Mouse (Mus musculus) myocyte (in vitro differentiated cells): ENCODE results near the gene Hoga1. TPM values are rescaled to one million over a fixed set of nuclear protein-coding genes. Genes with fewer than 3 reads are reported as not detected.

Experiments used
- H3K27me3 ChIP-seq: one replicate; pipeline ENCODE4 v1.6.1; 2011; ENCODE audit not compliant: control insufficient read depth, insufficient read depth, insufficient read length
- H3K36me3 ChIP-seq: one replicate; pipeline ENCODE4 v1.6.1; 2011; ENCODE audit not compliant: control insufficient read depth, insufficient read depth
- H3K4me2 ChIP-seq: one replicate; pipeline ENCODE4 v1.6.1; 2011; ENCODE audit warnings: low read depth, control low read depth
- H3K4me3 ChIP-seq: one replicate; pipeline ENCODE4 v1.5.1; 2011; ENCODE audit warnings: mild to moderate bottlenecking, control low read depth, moderate library complexity
- H3K79me2 ChIP-seq: one replicate; pipeline ENCODE4 v1.6.1; 2011; ENCODE audit not compliant: control insufficient read depth, insufficient read depth
- H3ac ChIP-seq: one replicate; pipeline ENCODE4 v1.6.1; 2011; ENCODE audit not compliant: control insufficient read depth, insufficient read length
- CEBPB ChIP-seq: IDR thresholded peaks from 2 replicates; pipeline ENCODE4 v1.6.1; 2011; ENCODE audit warnings: mild to moderate bottlenecking, moderate library complexity; ENCODE audit not compliant: poor library complexity, insufficient read depth, severe bottlenecking
- E2F4 ChIP-seq: IDR thresholded peaks from one replicate; pipeline ENCODE4 v1.6.1; 2011; ENCODE audit warnings: mild to moderate bottlenecking, control low read depth, moderate library complexity; ENCODE audit not compliant: insufficient read depth
- MAX ChIP-seq: IDR thresholded peaks from one replicate; pipeline ENCODE4 v1.6.1; 2011; ENCODE audit warnings: low read depth, mild to moderate bottlenecking, control low read depth
- MYOD1 ChIP-seq, 3 experiments: IDR thresholded peaks; one replicate each; pipeline ENCODE4 v1.6.1; 2011; ENCODE audit warnings: control low read depth in 2 of 3, low read depth in 2 of 3, mild to moderate bottlenecking in 2 of 3, moderate library complexity in 1 of 3; ENCODE audit not compliant: insufficient read length in 2 of 3, control insufficient read depth in 1 of 3
- MYOG ChIP-seq, 3 experiments: IDR thresholded peaks; one replicate each; pipeline ENCODE4 v1.6.1; 2011; ENCODE audit warnings: control low read depth in 2 of 3, low read depth in 2 of 3, mild to moderate bottlenecking in 2 of 3; ENCODE audit not compliant: insufficient read length in 2 of 3, control insufficient read depth in 1 of 3, insufficient read depth in 1 of 3
- POLR2A ChIP-seq: IDR thresholded peaks from one replicate; pipeline ENCODE4 v1.6.1; 2011; ENCODE audit warnings: low read depth, mild to moderate bottlenecking, control low read depth, moderate library complexity; ENCODE audit not compliant: insufficient read length
- POLR2AphosphoS2 ChIP-seq: IDR thresholded peaks from one replicate; pipeline ENCODE4 v1.6.1; 2011; ENCODE audit warnings: low read depth, control low read depth; ENCODE audit not compliant: insufficient read length
- REST ChIP-seq: IDR thresholded peaks from one replicate; pipeline ENCODE4 v1.6.1; 2011; ENCODE audit warnings: mild to moderate bottlenecking, control low read depth, moderate library complexity; ENCODE audit not compliant: insufficient read depth, insufficient read length
- SRF ChIP-seq: IDR thresholded peaks from one replicate; pipeline ENCODE4 v1.6.1; 2011; ENCODE audit warnings: low read depth; ENCODE audit not compliant: control insufficient read depth, insufficient read length
- TCF12 ChIP-seq: IDR thresholded peaks from one replicate; pipeline ENCODE4 v1.6.1; 2011; ENCODE audit warnings: mild to moderate bottlenecking, control low read depth; ENCODE audit not compliant: poor library complexity, insufficient read depth, severe bottlenecking
- TCF3 ChIP-seq: IDR thresholded peaks from one replicate; pipeline ENCODE4 v1.6.1; 2011; ENCODE audit warnings: low read depth, control low read depth; ENCODE audit not compliant: insufficient read length
- USF1 ChIP-seq: IDR thresholded peaks from one replicate; pipeline ENCODE4 v1.6.1; 2011; ENCODE audit warnings: low read depth, mild to moderate bottlenecking, control low read depth, moderate library complexity
- polyA plus RNA-seq: library from polyadenylated mRNA; unstranded; fragments of >200 nt; fragmentation: generic; extraction: Trizol; gene quantifications from one replicate; pipeline ENCODE4 v1.2.1, GENCODE M21; 2012; ENCODE audit warnings: missing spikeins

The Hoga1 gene
- polyA plus RNA-seq, 1 experiment: 2.4 TPM

- TF ChIP-seq POLR2AphosphoS2: peak; percentile 16
- no peak for TF ChIP-seq MAX
- TF ChIP-seq SRF: no peak
- Histone ChIP-seq H3K79me2 (no peaks in the 10 kb centered on the region), H3K4me2 (no peak overlapping the region), H3K36me3 (peaks cover 4% of the 10 kb centered on the region), H3ac (no peak overlapping the region), H3K4me3 (no peak overlapping the region), H3K27me3 (no peaks in the 10 kb centered on the region)
These were observed 27.4 kb downstream of the Hoga1 start for GRCm38 (mm10) chr19:42072802-42073201.

- Histone ChIP-seq H3K36me3 (peaks cover 4% of the 10 kb centered on the region), H3K27me3 (no peaks in the 10 kb centered on the region), H3K79me2 (no peaks in the 10 kb centered on the region), H3K4me3 (no peak overlapping the region), H3K4me2 (no peak overlapping the region), H3ac (no peak overlapping the region)
- TF ChIP-seq MYOG (IDR thresholded peaks at IDR 0.05; ENCODE audit: control insufficient read depth in 1 of 3, insufficient read depth in 1 of 3, insufficient read length in 2 of 3, low read depth in 2 of 3) (no peak), POLR2A (no peak), REST (no peak), CEBPB (no peak), POLR2AphosphoS2 (no peak), TCF12 (no peak), SRF (no peak), MAX (no peak), MYOD1 (IDR thresholded peaks at IDR 0.05; ENCODE audit: control insufficient read depth in 1 of 3, insufficient read length in 2 of 3, low read depth in 2 of 3) (no peak), TCF3 (no peak), USF1 (no peak), E2F4 (no peak)
These were observed 29.6 kb downstream of the Hoga1 start for GRCm38 (mm10) chr19:42075051-42075450.

GRCm38 (mm10) chr19:42075992-42076391 lies 30.6 kb downstream of the Hoga1 start:
- Histone ChIP-seq H3ac (no peak overlapping the region), H3K4me2 (no peak overlapping the region), H3K27me3 (no peaks in the 10 kb centered on the region), H3K79me2 (no peaks in the 10 kb centered on the region), H3K4me3 (no peak overlapping the region), H3K36me3 (peaks cover 4% of the 10 kb centered on the region)
- TF ChIP-seq MYOD1 (IDR thresholded peaks at IDR 0.05; ENCODE audit: control insufficient read depth in 1 of 3, insufficient read length in 2 of 3, low read depth in 2 of 3) (no peak), TCF12 (no peak), TCF3 (no peak), MAX (no peak), USF1 (no peak), SRF (no peak)

- Histone ChIP-seq H3ac (no peak overlapping the region), H3K27me3 (no peaks in the 10 kb centered on the region), H3K79me2 (no peaks in the 10 kb centered on the region), H3K4me3 (no peak overlapping the region), H3K4me2 (no peak overlapping the region), H3K36me3 (peaks cover 4% of the 10 kb centered on the region)
- TF ChIP-seq POLR2A (no peak), E2F4 (no peak), MAX (no peak), POLR2AphosphoS2 (no peak), MYOD1 (IDR thresholded peaks at IDR 0.05; ENCODE audit: control insufficient read depth in 1 of 3, insufficient read length in 2 of 3, low read depth in 2 of 3) (no peak), USF1 (no peak), MYOG (IDR thresholded peaks at IDR 0.05; ENCODE audit: control insufficient read depth in 1 of 3, insufficient read depth in 1 of 3, insufficient read length in 2 of 3, low read depth in 2 of 3) (no peak), TCF3 (no peak), SRF (no peak), REST (no peak), CEBPB (no peak), TCF12 (no peak)
These were observed 33.2 kb downstream of the Hoga1 start for GRCm38 (mm10) chr19:42078566-42078965.

- no peak overlapping the region for H3K4me3 ChIP-seq
- no peak for TF ChIP-seq MYOG (IDR thresholded peaks at IDR 0.05; ENCODE audit: control insufficient read depth in 1 of 3, insufficient read depth in 1 of 3, insufficient read length in 2 of 3, low read depth in 2 of 3)
- no peak for TF ChIP-seq USF1
- TF ChIP-seq POLR2AphosphoS2: no peak
- TF ChIP-seq TCF3: no peak
- TF ChIP-seq TCF12: no peak
- no peak for TF ChIP-seq POLR2A
- H3K4me2 ChIP-seq: peak overlapping the region; percentile 91
- no peak overlapping the region for H3ac ChIP-seq
- H3K36me3 ChIP-seq: peaks cover 4% of the 10 kb centered on the region
- H3K27me3 ChIP-seq: no peaks in the 10 kb centered on the region
- no peaks in the 10 kb centered on the region for H3K79me2 ChIP-seq
These were observed 33.6 kb downstream of the Hoga1 start for GRCm38 (mm10) chr19:42079006-42079405.
